Mouse (Mus musculus) hindbrain, postnatal 0 days (tissue): ENCODE results near the gene Ppp2r5c. TPM values are rescaled to one million over a fixed set of nuclear protein-coding genes. Genes with fewer than 3 reads are reported as not detected.
A peak's percentile ranks its signal among the peaks of the same experiment; 100 is the strongest.

Experiments
- ATAC-seq: fragments of 200-750 bp; cut with Nextera tagmentation; 2 replicates; pipeline ENCODE4 v1.8.0; 2017; ENCODE audit warnings: mild to moderate bottlenecking, moderate TSS enrichment, moderate library complexity
- DNase-seq: peaks from one replicate; pipeline ENCODE4 v3.0.0-alpha.2; 2015; ENCODE audit warnings: low spot score
- H3K27ac ChIP-seq: fragments of 300-500 bp; sonication (generic); 2 replicates; pipeline ENCODE4 v1.5.1; 2014; ENCODE audit warnings: mild to moderate bottlenecking
- H3K27me3 ChIP-seq: fragments of 300-500 bp; sonication (generic); 2 replicates; pipeline ENCODE4 v1.6.1; 2014; ENCODE audit warnings: low read length, mixed read lengths; ENCODE audit not compliant: insufficient read depth
- H3K36me3 ChIP-seq: fragments of 300-500 bp; sonication (generic); 2 replicates; pipeline ENCODE4 v1.6.1; 2014; ENCODE audit warnings: low read length, mixed read lengths; ENCODE audit not compliant: insufficient read depth
- H3K4me1 ChIP-seq: fragments of 300-500 bp; sonication (generic); 2 replicates; pipeline ENCODE4 v1.6.1; 2014; ENCODE audit warnings: antibody characterized with exemption, low read length, mixed read lengths; ENCODE audit not compliant: insufficient read depth
- H3K4me2 ChIP-seq: fragments of 300-500 bp; sonication (generic); 2 replicates; pipeline ENCODE4 v1.6.1; 2014; ENCODE audit warnings: low read depth, mild to moderate bottlenecking, low read length, moderate library complexity, mixed read lengths
- H3K4me3 ChIP-seq: fragments of 300-500 bp; sonication (generic); 2 replicates; pipeline ENCODE4 v1.5.1; 2014; ENCODE audit warnings: low read length
- H3K9ac ChIP-seq: fragments of 300-500 bp; sonication (generic); replicated peaks from 2 replicates; pipeline ENCODE4 v1.6.1; 2014; ENCODE audit warnings: mild to moderate bottlenecking, low read length, moderate library complexity, mixed read lengths
- H3K9me3 ChIP-seq: fragments of 300-500 bp; sonication (generic); 2 replicates; pipeline ENCODE4 v1.6.1; 2016; ENCODE audit warnings: low read length, mixed read lengths
- CTCF ChIP-seq: IDR thresholded peaks from 2 replicates; pipeline ENCODE4 v1.5.1; 2016; ENCODE audit warnings: antibody characterized with exemption, control low read depth, low read depth
- WGBS: fragments of 180-500 bp; shearing (Covaris S2); extraction: QIAGEN DNeasy Blood & Tissue Kit; methylation state at CpG from one replicate; pipeline ENCODE4 v1.1.7; 2014; 5-methylcytosine and 5-hydroxymethylcytosine counted together
- polyA plus RNA-seq: library from polyadenylated mRNA; unstranded; fragments of >200 nt; fragmentation: Nextera tagmentation; extraction: Ambion mirVana; gene quantifications from 2 replicates; pipeline ENCODE4 v1.2.1, GENCODE M21; 2015
- total RNA-seq: library from RNA; depleted of rRNA; stranded (reverse); fragments of >200 nt; gene quantifications from 2 replicates; pipeline ENCODE4 v1.2.3, GENCODE M21; 2014

Ppp2r5c gene
- total and polyA plus RNA-seq, 2 experiments from 2014 or later: 108 to 163 TPM

- no peaks in the 10 kb centered on the region for H3K9me3 ChIP-seq
- 64% methylated on average over 2 of the region's 2 CpGs for WGBS
- no peak for ATAC-seq
These were observed 47.9 kb downstream of the Ppp2r5c start for GRCm38 (mm10) chr12:110494846-110495245.

GRCm38 (mm10) chr12:110495260-110495659 is 48.3 kb downstream of the Ppp2r5c start:
- Histone ChIP-seq H3K4me1 (no peaks in the 10 kb centered on the region; the same call in 1 of the 2 replicates), H3K36me3 (no peaks in the 10 kb centered on the region), H3K4me2 (no peak overlapping the region), H3K4me3 (no peak overlapping the region), H3K9ac (no peak overlapping the region), H3K27ac (no peak overlapping the region), H3K9me3 (no peaks in the 10 kb centered on the region), H3K27me3 (no peaks in the 10 kb centered on the region)
- ATAC-seq: no peak
- WGBS: 96% methylated on average over 8 of the region's 8 CpGs
- DNase-seq: no peak
- TF ChIP-seq CTCF: no peak

More at GRCm38 (mm10) chr12:110494846-110495245, 47.9 kb downstream of the Ppp2r5c start:
- TF ChIP-seq CTCF: no peak
- H3K9ac ChIP-seq: no peak overlapping the region
- no peaks in the 10 kb centered on the region for H3K36me3 ChIP-seq
- no peak overlapping the region for H3K4me3 ChIP-seq
- H3K27me3 ChIP-seq: no peaks in the 10 kb centered on the region
- H3K4me1 ChIP-seq: no peaks in the 10 kb centered on the region; the same call in 1 of the 2 replicates
- no peak overlapping the region for H3K4me2 ChIP-seq
- no peak overlapping the region for H3K27ac ChIP-seq
- DNase-seq: no peak

- Histone ChIP-seq H3K9ac (no peak overlapping the region), H3K4me3 (no peak overlapping the region), H3K4me2 (no peak overlapping the region), H3K4me1 (no peaks in the 10 kb centered on the region; the same call in 1 of the 2 replicates), H3K27ac (no peak overlapping the region), H3K9me3 (no peaks in the 10 kb centered on the region), H3K36me3 (no peaks in the 10 kb centered on the region), H3K27me3 (no peaks in the 10 kb centered on the region)
- DNase-seq (no peak), ATAC-seq (no peak)
- WGBS: 85% methylated on average over 5 of the region's 5 CpGs
- TF ChIP-seq CTCF: no peak
These were observed 49.1 kb downstream of the Ppp2r5c start for GRCm38 (mm10) chr12:110496016-110496415.

GRCm38 (mm10) chr12:110497013-110497412 is 50.1 kb downstream of the Ppp2r5c start:
- H3K27me3 ChIP-seq: no peaks in the 10 kb centered on the region
- no peak for DNase-seq
- ATAC-seq: no peak
- H3K4me3 ChIP-seq: no peak overlapping the region
- TF ChIP-seq CTCF: no peak
- no peak overlapping the region for H3K4me2 ChIP-seq
- no peak overlapping the region for H3K9ac ChIP-seq
- H3K36me3 ChIP-seq: no peaks in the 10 kb centered on the region
- WGBS: 50% methylated on average over 3 of the region's 3 CpGs
- H3K4me1 ChIP-seq: no peaks in the 10 kb centered on the region; the same call in 1 of the 2 replicates
- no peaks in the 10 kb centered on the region for H3K9me3 ChIP-seq
- H3K27ac ChIP-seq: no peak overlapping the region

- DNase-seq: no peak
- 89% methylated on average over 8 of the region's 8 CpGs for WGBS
- no peaks in the 10 kb centered on the region for H3K9me3 ChIP-seq
- no peak overlapping the region for H3K27ac ChIP-seq
- H3K9ac ChIP-seq: no peak overlapping the region
- no peaks in the 10 kb centered on the region for H3K36me3 ChIP-seq
- H3K27me3 ChIP-seq: no peaks in the 10 kb centered on the region
- no peak for ATAC-seq
- H3K4me2 ChIP-seq: no peak overlapping the region
- no peak overlapping the region for H3K4me3 ChIP-seq
- no peaks in the 10 kb centered on the region; the same call in 1 of the 2 replicates for H3K4me1 ChIP-seq
- TF ChIP-seq CTCF: no peak
These were observed 50.6 kb downstream of the Ppp2r5c start for GRCm38 (mm10) chr12:110497485-110497884.

- H3K4me2 ChIP-seq: no peak overlapping the region
- no peaks in the 10 kb centered on the region for H3K9me3 ChIP-seq
- H3K4me3 ChIP-seq: no peak overlapping the region
- ATAC-seq: peak; percentile 53; the same call in 1 of the 2 replicates
- no peak overlapping the region for H3K9ac ChIP-seq
- peak overlapping the region; percentile 22; the same call in 1 of the 2 replicates for H3K27ac ChIP-seq
- H3K36me3 ChIP-seq: no peaks in the 10 kb centered on the region
- H3K27me3 ChIP-seq: no peaks in the 10 kb centered on the region
- DNase-seq: no peak
- WGBS: 73% methylated on average over 22 of the region's 22 CpGs
- TF ChIP-seq CTCF: no peak
- H3K4me1 ChIP-seq: no peaks in the 10 kb centered on the region; the same call in 1 of the 2 replicates
These were observed 51.6 kb downstream of the Ppp2r5c start for GRCm38 (mm10) chr12:110498283-110499224.
